Mouse (Mus musculus) 3134 (cell line): ENCODE results near the gene Gm14325.
"Not testable (repeated sequence)": the region's sequence is repeated elsewhere in the genome, so short reads cannot be mapped to it uniquely, and the experiment has no call there.

Experiments
- DNase-seq: peaks from one replicate; pipeline ENCODE4 v3.0.0-alpha.2; 2011; ENCODE audit warnings: low spot score; ENCODE audit not compliant: insufficient read length; ENCODE audit errors: extremely low read depth

Gm14325 gene

GRCm38 (mm10) chr2:177839901-177840663 is at the start of gene Gm14325:
TSS of gene Gm14325 (minus strand) at chr2:177840336.
- peak; percentile 76 for DNase-seq

DNA sequence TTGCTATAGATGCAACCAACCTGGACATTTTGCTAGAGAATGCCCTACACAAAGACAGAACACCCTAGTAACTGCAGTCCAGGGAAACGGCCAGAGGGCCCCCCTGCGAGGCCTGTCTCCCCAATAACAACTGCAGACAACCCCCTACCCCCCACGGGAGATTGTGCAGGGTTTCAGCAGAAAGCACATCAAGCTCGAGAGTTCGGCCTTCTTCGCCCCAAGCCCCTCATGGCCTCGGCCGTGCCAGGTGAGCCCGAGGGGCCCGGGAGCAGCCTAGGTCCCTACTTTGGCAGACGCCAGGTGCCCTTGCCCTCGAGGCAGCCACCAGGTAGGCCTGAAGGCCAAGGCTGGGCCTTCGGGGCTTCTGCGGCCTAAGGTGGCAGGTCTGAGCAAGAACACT is 47.6 kb upstream of the Gm14325 start:
- not testable (repeated sequence) for DNase-seq

DNA sequence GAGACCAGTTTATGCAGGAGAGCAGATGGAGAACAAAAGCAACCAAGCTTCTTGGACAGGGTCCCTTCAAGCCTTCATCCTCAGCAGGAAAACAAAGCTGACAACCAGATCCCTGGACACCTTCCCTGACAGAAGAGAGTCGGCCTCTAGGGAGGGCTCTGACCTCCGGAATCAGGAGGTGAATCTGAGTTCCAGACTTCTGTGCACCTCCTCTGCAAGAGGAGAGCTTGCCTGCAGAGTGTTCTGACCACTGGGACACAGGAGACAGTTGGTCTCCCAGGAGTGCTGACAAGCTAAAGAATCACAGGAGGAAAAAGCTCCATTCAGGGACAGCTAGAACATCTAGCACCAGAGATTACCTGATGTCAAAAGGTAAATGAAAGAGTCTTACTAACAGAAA is 22.1 kb upstream of the Gm14325 start:
- not testable (repeated sequence) for DNase-seq

DNA sequence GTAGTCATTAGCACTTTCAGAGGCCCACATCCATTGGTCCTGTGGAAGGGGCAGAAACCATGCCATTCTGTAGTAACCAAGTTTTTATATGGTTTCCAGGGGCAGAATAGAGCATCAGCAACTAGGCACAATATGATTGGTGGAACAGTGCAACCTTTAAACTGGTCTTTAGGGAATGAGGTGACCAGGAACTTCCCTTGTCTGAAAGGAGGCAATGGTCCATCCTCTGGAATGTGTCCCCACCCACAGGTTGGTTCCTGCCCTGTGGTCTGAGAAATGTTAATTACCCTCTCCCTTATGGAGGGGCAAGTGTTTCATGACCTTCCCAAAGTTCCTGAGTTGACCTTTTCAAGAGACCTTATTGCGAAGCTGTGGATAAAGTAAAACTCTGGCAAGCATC is 3.5 kb upstream of the Gm14325 start:
- not testable (repeated sequence) for DNase-seq

- not testable (repeated sequence) for DNase-seq
Observed at GRCm38 (mm10) chr2:177836756-177837155, 3.4 kb downstream of the Gm14325 start.

GRCm38 (mm10) chr2:177835733-177836536 is 4.2 kb downstream of the Gm14325 start:
- DNase-seq = not testable (repeated sequence)

- not testable (repeated sequence) for DNase-seq
Observed at GRCm38 (mm10) chr2:177821952-177822351, 18.2 kb downstream of the Gm14325 start.

DNA sequence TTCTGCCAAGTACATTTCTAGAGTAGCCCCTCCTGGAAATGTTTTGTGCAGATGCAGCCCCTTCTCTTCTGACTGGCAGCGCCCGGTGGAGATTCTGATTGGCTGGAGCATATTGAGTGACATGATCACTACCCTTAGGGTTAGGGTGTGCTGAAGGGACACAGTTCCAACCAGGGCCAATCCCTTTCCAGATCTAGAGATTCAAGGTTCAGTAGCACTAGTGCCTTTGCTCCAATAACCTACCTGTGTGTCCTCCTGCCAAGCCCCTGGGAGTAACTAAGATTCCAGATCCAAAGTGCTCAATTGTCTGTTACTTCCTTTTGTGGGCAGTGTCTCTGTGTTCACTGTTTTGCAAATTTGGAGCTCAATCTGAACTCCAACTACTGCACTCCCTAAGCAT is 34.0 kb downstream of the Gm14325 start:
- not testable (repeated sequence) for DNase-seq

DNA sequence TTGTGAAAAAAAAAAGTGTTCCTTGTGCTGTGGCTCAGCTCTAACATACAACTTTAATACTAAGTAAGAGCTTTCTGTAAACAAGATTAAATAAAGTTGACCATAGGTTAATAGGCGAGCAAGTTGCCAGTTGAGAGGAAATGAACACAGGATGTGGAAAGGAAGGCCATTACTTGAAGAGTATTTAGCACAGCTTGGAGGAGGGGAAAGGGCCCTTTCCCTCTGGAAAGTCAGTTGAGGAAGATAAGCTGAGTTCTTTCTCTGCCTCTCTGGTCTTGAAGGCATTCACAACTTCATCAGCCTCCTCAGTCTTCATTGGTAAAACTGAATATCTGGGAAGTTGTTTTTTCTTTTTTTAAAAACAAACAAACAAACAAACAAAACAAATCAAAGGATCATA is 52.8 kb downstream of the Gm14325 start:
- DNase-seq = not testable (repeated sequence)
